Mouse (Mus musculus): ENCODE data around the gene Katnb1.

Gene Katnb1

GRCm38 (mm10) chr8:95141026-95141425, 60.0 kb downstream of the Katnb1 start:
- DNase-seq (ENCODE audit: low spot score): no peak

GRCm38 (mm10) chr8:95141469-95142074, 60.6 kb downstream of the Katnb1 start:
- DNase-seq (ENCODE audit: low spot score): no peak

GRCm38 (mm10) chr8:95142075-95142831, 61.3 kb downstream of the Katnb1 start:
- peak; percentile 66 for DNase-seq (ENCODE audit: low spot score)

GRCm38 (mm10) chr8:95142985-95143804, 62.2 kb downstream of the Katnb1 start:
- DNase-seq (ENCODE audit: low spot score): no peak

GRCm38 (mm10) chr8:95143805-95144630, 63.0 kb downstream of the Katnb1 start:
- DNase-seq (ENCODE audit: low spot score): no peak

GRCm38 (mm10) chr8:95144631-95145015, 63.6 kb downstream of the Katnb1 start:
- DNase-seq (ENCODE audit: low spot score): no peak

GRCm38 (mm10) chr8:95146044-95146745, 65.2 kb downstream of the Katnb1 start:
- DNase-seq (ENCODE audit: low spot score): no peak

GRCm38 (mm10) chr8:95146846-95147245, 65.9 kb downstream of the Katnb1 start:
- no peak for DNase-seq (ENCODE audit: low spot score)

GRCm38 (mm10) chr8:95149426-95149825, 68.4 kb downstream of the Katnb1 start:
- DNase-seq (ENCODE audit: low spot score): no peak

GRCm38 (mm10) chr8:95150608-95151007, 69.6 kb downstream of the Katnb1 start:
- no peak for DNase-seq (ENCODE audit: low spot score)

All from testis, postnatal 14 days (tissue).